Mouse (Mus musculus) 3134 (cell line): Measurements from ENCODE around the gene Cd34.

Source experiments
- DNase-seq: peaks from one replicate; pipeline ENCODE4 v3.0.0-alpha.2; 2011; ENCODE audit warnings: low spot score; ENCODE audit not compliant: insufficient read length; ENCODE audit errors: extremely low read depth

Cd34 gene

GRCm38 (mm10) chr1:194938715-194939114 is at the start of gene Cd34:
TSS of gene Cd34 (plus strand) at chr1:194938819.
- peak; percentile 16 for DNase-seq

GRCm38 (mm10) chr1:194894513-194894912 is 44.1 kb upstream of the Cd34 start:
- DNase-seq, result no peak

GRCm38 (mm10) chr1:194895287-194895686 is 43.3 kb upstream of the Cd34 start:
- no peak for DNase-seq

- no peak for DNase-seq
Measured at GRCm38 (mm10) chr1:194901075-194901474, 37.5 kb upstream of the Cd34 start.

GRCm38 (mm10) chr1:194901826-194902225 is 36.8 kb upstream of the Cd34 start:
- no peak for DNase-seq

- peak; percentile 41 for DNase-seq
Measured at GRCm38 (mm10) chr1:194908956-194909355, 29.7 kb upstream of the Cd34 start.

GRCm38 (mm10) chr1:194925753-194926350 is 12.8 kb upstream of the Cd34 start:
- no peak for DNase-seq

GRCm38 (mm10) chr1:194927887-194928286 is 10.7 kb upstream of the Cd34 start:
- DNase-seq, result no peak

GRCm38 (mm10) chr1:194929275-194929971 is 9.2 kb upstream of the Cd34 start:
- DNase-seq, result no peak

- DNase-seq, result no peak
Measured at GRCm38 (mm10) chr1:194929972-194930355, 8.7 kb upstream of the Cd34 start.

GRCm38 (mm10) chr1:194930706-194931105 is 7.9 kb upstream of the Cd34 start:
- no peak for DNase-seq

GRCm38 (mm10) chr1:194935351-194935750 is 3.3 kb upstream of the Cd34 start:
- DNase-seq, result no peak

GRCm38 (mm10) chr1:194941528-194941927 is 2.9 kb downstream of the Cd34 start:
- no peak for DNase-seq

GRCm38 (mm10) chr1:194942912-194943311 is 4.3 kb downstream of the Cd34 start:
- no peak for DNase-seq

GRCm38 (mm10) chr1:194943485-194943884 is 4.9 kb downstream of the Cd34 start:
- DNase-seq, result no peak

- DNase-seq, result peak; percentile 39
Measured at GRCm38 (mm10) chr1:194945382-194945781, 6.8 kb downstream of the Cd34 start.

GRCm38 (mm10) chr1:194946467-194946866 is 7.8 kb downstream of the Cd34 start:
- DNase-seq, result no peak

- peak; percentile 27 for DNase-seq
Measured at GRCm38 (mm10) chr1:194950913-194951312, 12.3 kb downstream of the Cd34 start.

- no peak for DNase-seq
Measured at GRCm38 (mm10) chr1:194952891-194953290, 14.3 kb downstream of the Cd34 start.

GRCm38 (mm10) chr1:194954694-194955093 is 16.1 kb downstream of the Cd34 start:
- DNase-seq, result no peak

GRCm38 (mm10) chr1:194955749-194956148 is 17.1 kb downstream of the Cd34 start:
- DNase-seq, result no peak

GRCm38 (mm10) chr1:194957021-194957420 is 18.4 kb downstream of the Cd34 start:
- DNase-seq, result no peak
